Mouse (Mus musculus): Measurements from ENCODE around the gene Cdh23. TPM values are rescaled to one million over a fixed set of nuclear protein-coding genes. Genes with fewer than 3 reads are reported as not detected.

The Cdh23 gene
- total and polyA plus RNA-seq, 2 experiments from 2014 or later = 0.23 TPM

- Histone ChIP-seq H3K36me3 (replicated peaks; ENCODE audit: control insufficient read depth, insufficient read depth, low read length) (no peaks in the 10 kb centered on the region), H3K27ac (ENCODE audit: low read depth) (no peak overlapping the region), H3K9ac (replicated peaks; ENCODE audit: low read depth, low read length) (no peak overlapping the region), H3K27me3 (ENCODE audit: control insufficient read depth, insufficient read depth, low read length) (no peaks in the 10 kb centered on the region), H3K4me3 (ENCODE audit: low read depth, low read length) (no peak overlapping the region), H3K4me1 (ENCODE audit: control insufficient read depth, insufficient read depth) (peaks cover 3% of the 10 kb centered on the region), H3K4me2 (ENCODE audit: low read depth, low read length) (no peak overlapping the region), H3K9me3 (replicated peaks; ENCODE audit: control insufficient read depth, low read length) (no peaks in the 10 kb centered on the region)
- 84% methylated on average over 8 of the region's 8 CpGs for WGBS
- ATAC-seq (ENCODE audit: insufficient read depth, low read depth) = no peak
- TF ChIP-seq EP300 (IDR thresholded peaks at IDR 0.05; ENCODE audit: low read depth) (no peak), CTCF (IDR thresholded peaks at IDR 0.05; ENCODE audit: low read depth) (no peak)
- no peak for DNase-seq (ENCODE audit: low spot score)
These were observed 429.4 kb downstream of the Cdh23 start for GRCm38 (mm10) chr10:60266842-60267401.

- H3K4me1 ChIP-seq (ENCODE audit: control insufficient read depth, insufficient read depth) = peaks cover 6% of the 10 kb centered on the region
- 48% methylated on average over 10 of the region's 10 CpGs for WGBS
- H3K27ac ChIP-seq (ENCODE audit: low read depth) = peak overlapping the region; percentile 36
- no peak overlapping the region for H3K4me2 ChIP-seq (ENCODE audit: low read depth, low read length)
- H3K27me3 ChIP-seq (ENCODE audit: control insufficient read depth, insufficient read depth, low read length) = no peaks in the 10 kb centered on the region
- no peak for ATAC-seq (ENCODE audit: insufficient read depth, low read depth)
- no peak for TF ChIP-seq CTCF (IDR thresholded peaks at IDR 0.05; ENCODE audit: low read depth)
- H3K36me3 ChIP-seq (replicated peaks; ENCODE audit: control insufficient read depth, insufficient read depth, low read length) = no peaks in the 10 kb centered on the region
- peak; percentile 19 for DNase-seq (ENCODE audit: low spot score)
- H3K4me3 ChIP-seq (ENCODE audit: low read depth, low read length) = no peak overlapping the region
- H3K9me3 ChIP-seq (replicated peaks; ENCODE audit: control insufficient read depth, low read length) = no peaks in the 10 kb centered on the region
- H3K9ac ChIP-seq (replicated peaks; ENCODE audit: low read depth, low read length) = no peak overlapping the region
These were observed 431.0 kb downstream of the Cdh23 start for GRCm38 (mm10) chr10:60265252-60265651.

GRCm38 (mm10) chr10:60263351-60263750 lies 432.9 kb downstream of the Cdh23 start:
- H3K36me3 ChIP-seq (replicated peaks; ENCODE audit: control insufficient read depth, insufficient read depth, low read length) = no peaks in the 10 kb centered on the region
- H3K4me2 ChIP-seq (ENCODE audit: low read depth, low read length) = no peak overlapping the region
- ATAC-seq (ENCODE audit: insufficient read depth, low read depth) = no peak
- H3K9me3 ChIP-seq (replicated peaks; ENCODE audit: control insufficient read depth, low read length) = no peaks in the 10 kb centered on the region
- TF ChIP-seq CTCF (IDR thresholded peaks at IDR 0.05; ENCODE audit: low read depth) = no peak
- TF ChIP-seq EP300 (IDR thresholded peaks at IDR 0.05; ENCODE audit: low read depth) = no peak
- 89% methylated on average over 7 of the region's 7 CpGs for whole genome bisulfite sequencing
- no peaks in the 10 kb centered on the region for H3K27me3 ChIP-seq (ENCODE audit: control insufficient read depth, insufficient read depth, low read length)
- H3K4me1 ChIP-seq (ENCODE audit: control insufficient read depth, insufficient read depth) = peaks cover 9% of the 10 kb centered on the region
- no peak overlapping the region for H3K27ac ChIP-seq (ENCODE audit: low read depth)
- no peak for DNase-seq (ENCODE audit: low spot score)
- no peak overlapping the region for H3K9ac ChIP-seq (replicated peaks; ENCODE audit: low read depth, low read length)
- no peak overlapping the region for H3K4me3 ChIP-seq (ENCODE audit: low read depth, low read length)

- Histone ChIP-seq H3K27ac (ENCODE audit: low read depth) (peak overlapping the region; percentile 85), H3K9me3 (replicated peaks; ENCODE audit: control insufficient read depth, low read length) (no peaks in the 10 kb centered on the region), H3K27me3 (ENCODE audit: control insufficient read depth, insufficient read depth, low read length) (no peaks in the 10 kb centered on the region), H3K4me2 (ENCODE audit: low read depth, low read length) (no peak overlapping the region), H3K4me3 (ENCODE audit: low read depth, low read length) (no peak overlapping the region), H3K36me3 (replicated peaks; ENCODE audit: control insufficient read depth, insufficient read depth, low read length) (no peaks in the 10 kb centered on the region), H3K9ac (replicated peaks; ENCODE audit: low read depth, low read length) (no peak overlapping the region), H3K4me1 (ENCODE audit: control insufficient read depth, insufficient read depth) (peaks cover 9% of the 10 kb centered on the region)
- ATAC-seq (ENCODE audit: insufficient read depth, low read depth) = peak; percentile 93
- DNase-seq (ENCODE audit: low spot score) = peak; percentile 91
- WGBS = 21% methylated on average over 3 of the region's 3 CpGs
- TF ChIP-seq EP300 (IDR thresholded peaks at IDR 0.05; ENCODE audit: low read depth) (peak; percentile 97), CTCF (IDR thresholded peaks at IDR 0.05; ENCODE audit: low read depth) (no peak)
These were observed 433.9 kb downstream of the Cdh23 start for GRCm38 (mm10) chr10:60262386-60262785.

- 60% methylated on average over 5 of the region's 5 CpGs for WGBS
- no peak for DNase-seq (ENCODE audit: low spot score)
- no peak for ATAC-seq (ENCODE audit: insufficient read depth, low read depth)
- peaks cover 9% of the 10 kb centered on the region for H3K4me1 ChIP-seq (ENCODE audit: control insufficient read depth, insufficient read depth)
- H3K36me3 ChIP-seq (replicated peaks; ENCODE audit: control insufficient read depth, insufficient read depth, low read length) = no peaks in the 10 kb centered on the region
- no peak overlapping the region for H3K9ac ChIP-seq (replicated peaks; ENCODE audit: low read depth, low read length)
- no peak overlapping the region for H3K4me2 ChIP-seq (ENCODE audit: low read depth, low read length)
- no peak overlapping the region for H3K27ac ChIP-seq (ENCODE audit: low read depth)
- TF ChIP-seq CTCF (IDR thresholded peaks at IDR 0.05; ENCODE audit: low read depth) (no peak), EP300 (IDR thresholded peaks at IDR 0.05; ENCODE audit: low read depth) (no peak)
- H3K9me3 ChIP-seq (replicated peaks; ENCODE audit: control insufficient read depth, low read length) = no peaks in the 10 kb centered on the region
- H3K27me3 ChIP-seq (ENCODE audit: control insufficient read depth, insufficient read depth, low read length) = no peaks in the 10 kb centered on the region
- no peak overlapping the region for H3K4me3 ChIP-seq (ENCODE audit: low read depth, low read length)
These were observed 434.8 kb downstream of the Cdh23 start for GRCm38 (mm10) chr10:60261530-60261929.

Data from heart, postnatal 0 days (tissue).